Mouse (Mus musculus): ENCODE measurements around the gene Gatc.
"Not testable (repeated sequence)": the region's sequence is repeated elsewhere in the genome, so short reads cannot be mapped to it uniquely, and the experiment has no call there.

The Gatc gene

GRCm38 (mm10) chr5:115340577-115341313, at the start of gene Gatc, which contains the start of gene Triap1:
Gene Gatc (minus strand): TSS chr5:115341178.
Gene Triap1 (plus strand): TSS chr5:115341225.
- DNase-seq (ENCODE audit: low spot score in 2 of 2), result peak; percentile 88 to 91

- DNase-seq (ENCODE audit: low spot score in 2 of 2), result not testable (repeated sequence)
Measured at GRCm38 (mm10) chr5:115378882-115379281, 37.9 kb upstream of the Gatc start.

GRCm38 (mm10) chr5:115375436-115375835, 34.5 kb upstream of the Gatc start:
- no peak for DNase-seq (ENCODE audit: low spot score in 2 of 2)

DNA sequence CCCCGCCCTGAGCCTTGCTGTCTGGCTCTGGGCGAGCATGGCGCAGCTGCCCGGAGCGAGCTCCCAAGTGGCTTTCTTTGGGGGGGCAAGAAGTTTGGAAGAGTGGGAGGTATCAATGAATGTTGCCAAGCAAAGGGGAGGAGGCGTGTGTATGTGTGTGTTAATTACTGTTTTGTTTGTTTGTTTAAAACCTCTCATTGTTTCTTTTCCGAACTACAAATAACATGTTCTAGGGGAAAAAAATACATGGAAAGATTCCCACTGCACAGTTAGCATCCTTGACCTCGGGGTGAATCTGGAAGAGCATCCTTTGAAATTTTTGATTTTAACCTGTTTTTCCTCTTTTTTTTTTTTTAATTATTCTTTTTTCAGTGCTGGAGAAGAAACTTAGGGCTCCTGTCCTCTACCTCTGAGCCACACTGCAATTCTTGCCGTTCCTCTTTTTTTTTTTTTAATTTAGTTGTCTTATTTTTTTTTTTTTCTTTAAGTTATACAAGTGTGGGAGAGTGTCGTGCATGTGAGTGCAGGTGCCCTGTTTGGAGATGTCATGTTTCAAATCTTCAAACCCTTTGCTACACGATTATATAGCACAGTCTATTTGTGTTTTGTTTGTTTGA, 33.3 kb upstream of the Gatc start:
- no peak for DNase-seq (ENCODE audit: low spot score in 2 of 2)

GRCm38 (mm10) chr5:115373441-115374203, 32.6 kb upstream of the Gatc start:
- peak; percentile 20 to 23 for DNase-seq (ENCODE audit: low spot score in 2 of 2)

DNA sequence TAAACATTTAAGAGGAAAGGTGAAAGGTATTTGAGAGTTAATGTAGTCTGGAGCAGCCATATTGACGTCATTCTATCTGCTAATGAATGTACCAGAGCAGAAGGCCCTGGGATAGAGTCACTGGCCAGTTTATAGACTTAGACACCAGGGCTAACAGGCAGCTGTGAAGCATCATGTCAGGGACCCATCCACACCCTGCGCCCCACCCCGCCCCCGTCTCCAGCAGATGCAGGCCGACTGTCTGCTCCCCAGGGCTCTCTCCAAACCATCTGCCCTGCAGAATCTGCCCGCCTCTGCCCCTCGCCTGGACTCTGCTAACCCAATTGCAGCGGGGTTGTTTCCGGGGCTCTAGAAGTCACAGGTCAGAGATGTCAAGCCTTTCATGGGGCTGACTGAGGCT, 30.8 kb upstream of the Gatc start:
- DNase-seq (ENCODE audit: low spot score in 2 of 2), result no peak

GRCm38 (mm10) chr5:115364782-115365181, 23.8 kb upstream of the Gatc start:
- DNase-seq (ENCODE audit: low spot score in 2 of 2), result no peak

DNA sequence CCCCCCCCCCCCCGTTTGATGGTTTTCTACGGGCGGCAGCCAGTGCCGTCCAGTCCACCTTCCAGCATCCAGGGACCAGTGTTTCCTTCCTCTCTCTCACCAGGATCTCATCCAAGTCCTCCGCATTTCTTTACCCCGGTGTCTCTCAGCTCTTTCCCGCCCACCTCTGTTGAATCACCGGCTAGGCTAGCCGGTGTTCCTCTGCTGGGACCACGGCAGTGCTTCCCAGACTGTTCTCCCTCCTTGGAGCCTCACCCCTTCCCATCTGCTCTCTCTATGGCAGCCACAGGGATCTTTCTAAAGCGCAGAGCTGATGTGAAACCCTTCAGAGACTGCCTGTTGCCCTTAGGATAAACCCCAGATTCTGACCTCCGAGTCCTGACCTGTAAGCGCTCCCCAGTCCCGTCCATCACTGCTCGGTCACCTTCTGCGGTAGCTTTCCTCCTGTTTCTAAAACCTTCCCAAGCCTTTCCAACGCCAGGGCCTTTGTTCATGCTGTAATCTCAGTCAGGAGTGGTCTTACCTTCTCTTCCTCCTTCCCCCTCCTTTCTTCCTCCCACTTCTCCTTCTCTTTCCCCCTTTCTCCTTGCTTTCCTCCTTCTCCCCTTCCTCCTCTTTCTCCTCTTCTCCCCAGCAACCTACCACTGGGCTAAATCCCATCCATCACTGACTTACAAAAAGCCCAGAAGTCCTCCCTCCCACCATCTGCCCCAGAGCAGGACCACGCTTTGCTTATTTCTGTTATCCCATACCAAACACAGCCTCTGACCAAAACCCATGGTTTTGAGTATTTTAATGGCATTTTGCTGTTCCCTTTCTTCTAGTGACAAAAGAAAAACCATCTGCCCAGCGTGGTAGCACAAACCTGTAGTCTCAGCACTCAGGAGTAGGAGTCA, 22.1 kb upstream of the Gatc start:
- peak; percentile 72 to 77 for DNase-seq (ENCODE audit: low spot score in 2 of 2)

DNA sequence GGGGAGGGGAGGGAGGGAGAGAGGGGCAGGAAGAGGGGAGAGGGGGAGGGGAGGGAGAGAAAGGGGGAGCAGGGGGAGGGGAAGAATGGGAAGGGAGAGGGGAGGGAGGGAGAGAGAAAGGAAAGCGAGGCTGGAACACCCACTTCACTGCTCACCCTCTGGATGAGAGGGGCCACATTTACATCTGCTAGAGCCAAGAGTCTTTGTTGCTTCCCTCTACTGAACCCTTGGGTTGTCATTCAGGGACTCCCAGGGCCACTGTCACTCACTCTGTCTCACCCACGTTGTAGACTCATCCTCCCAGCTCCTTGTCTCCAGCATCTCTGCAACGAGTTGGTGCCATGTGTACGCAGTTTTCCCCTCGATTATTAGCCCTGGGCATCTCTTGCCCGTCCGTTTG, 21.2 kb upstream of the Gatc start:
- DNase-seq (ENCODE audit: low spot score in 2 of 2), result no peak

DNA sequence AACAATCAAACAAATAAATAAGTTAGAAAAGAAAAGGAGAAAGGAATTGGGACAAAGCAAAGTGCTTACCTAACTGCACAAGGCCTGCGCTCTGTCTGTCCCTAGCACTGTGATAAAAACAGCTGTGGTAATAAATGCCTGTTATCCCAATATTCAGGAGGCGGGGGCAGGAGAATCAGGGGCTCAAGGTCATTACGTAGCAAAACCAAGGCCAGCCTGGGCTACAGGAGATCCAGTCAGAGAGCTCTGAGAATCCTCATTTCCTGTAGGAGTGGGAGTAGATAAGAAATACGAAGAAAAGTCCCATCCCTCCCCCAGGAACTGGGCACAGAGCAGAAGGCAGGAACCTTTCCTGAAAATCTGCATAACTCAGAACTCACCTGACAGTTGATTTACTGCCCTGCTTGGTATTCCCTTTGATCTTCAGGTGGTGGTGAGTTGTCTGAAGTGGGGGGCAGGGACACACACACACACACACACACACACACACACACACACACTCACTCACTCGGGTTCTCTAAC, 18.9 kb upstream of the Gatc start:
- no peak for DNase-seq (ENCODE audit: low spot score in 2 of 2)

DNA sequence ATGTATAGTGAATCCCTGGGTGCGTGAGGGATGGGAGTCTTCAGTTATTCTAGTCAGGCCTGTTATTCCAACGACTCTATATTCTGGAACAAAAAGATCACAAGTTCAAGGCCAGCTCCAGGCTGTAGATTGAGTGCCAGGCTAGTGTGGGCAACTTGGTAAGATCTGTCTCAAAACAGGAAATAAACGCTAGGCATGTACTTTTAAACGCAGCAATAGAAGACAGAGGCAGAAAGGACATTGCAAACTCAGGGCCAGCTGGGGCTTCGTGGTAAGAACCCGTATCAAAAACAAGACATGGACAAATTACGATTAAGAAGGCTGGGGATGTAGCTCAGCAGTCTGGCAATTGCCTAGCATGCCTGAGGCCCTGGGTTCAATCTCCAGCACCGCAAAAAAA, 18.5 kb upstream of the Gatc start:
- no peak for DNase-seq (ENCODE audit: low spot score in 2 of 2)

- peak; percentile 81 to 83 for DNase-seq (ENCODE audit: low spot score in 2 of 2)
Measured at GRCm38 (mm10) chr5:115358872-115359271, 17.9 kb upstream of the Gatc start.

GRCm38 (mm10) chr5:115355070-115355469, 14.1 kb upstream of the Gatc start:
- DNase-seq (ENCODE audit: low spot score in 2 of 2), result no peak

GRCm38 (mm10) chr5:115351348-115351747, 10.4 kb upstream of the Gatc start:
- DNase-seq (ENCODE audit: low spot score in 2 of 2), result no peak

DNA sequence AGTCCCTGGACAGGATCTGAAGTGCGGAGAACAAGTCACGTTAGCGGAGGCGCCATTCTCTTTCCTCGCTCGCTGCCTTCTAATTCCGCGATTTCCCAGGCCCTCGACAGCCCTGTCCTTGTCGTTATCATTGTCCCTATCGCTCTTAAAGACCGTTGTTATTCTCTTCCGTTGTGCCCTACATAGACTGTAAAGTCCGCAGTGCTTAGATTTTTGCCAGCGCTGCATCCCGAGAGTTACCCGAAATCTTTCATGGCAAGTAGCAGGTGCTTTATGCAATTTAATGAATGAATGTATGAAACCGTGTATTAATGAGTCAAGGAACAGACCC, 8.2 kb upstream of the Gatc start:
- no peak for DNase-seq (ENCODE audit: low spot score in 2 of 2)

DNA sequence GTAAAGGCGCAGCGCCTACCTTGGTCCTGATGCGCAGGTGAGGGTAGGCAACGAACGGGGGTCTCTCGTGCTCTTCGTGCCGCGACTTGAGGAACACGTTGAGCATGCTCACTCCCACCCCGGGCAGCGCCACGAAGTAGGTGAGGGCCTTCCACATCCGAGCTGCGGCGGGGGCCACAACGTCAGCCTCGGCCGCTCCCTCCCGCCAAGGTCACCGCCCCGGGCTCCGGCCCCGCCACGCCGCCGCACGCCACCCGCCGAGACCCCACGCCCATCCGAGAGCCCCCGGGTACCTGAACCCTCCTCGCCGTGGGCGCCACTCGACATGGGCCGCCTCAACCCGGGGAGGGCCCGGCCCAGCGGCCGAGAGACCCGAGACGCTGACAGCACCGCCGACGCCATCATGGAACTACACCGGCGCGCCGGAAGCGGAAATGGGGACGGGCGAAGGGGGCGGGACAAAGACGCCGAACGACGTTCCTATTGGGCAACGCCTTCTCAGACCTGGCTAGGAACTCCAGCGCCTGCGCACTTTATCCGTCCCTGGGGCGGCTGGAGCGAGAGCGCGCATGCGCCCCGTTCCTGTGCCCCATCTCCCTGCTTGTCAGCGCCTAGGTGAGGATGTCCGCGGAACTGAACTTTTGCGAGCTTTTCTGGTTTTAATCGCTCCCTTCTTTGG, 7.7 kb upstream of the Gatc start, which contains the start of gene Cox6a1:
TSS of gene Cox6a1 (minus strand) at position 436 of the 679 bp plus-strand sequence.
- DNase-seq (ENCODE audit: low spot score in 2 of 2), result peak; percentile 98 to 99

GRCm38 (mm10) chr5:115347564-115347963, 6.6 kb upstream of the Gatc start:
- DNase-seq (ENCODE audit: low spot score in 2 of 2), result peak; percentile 73 to 88

DNA sequence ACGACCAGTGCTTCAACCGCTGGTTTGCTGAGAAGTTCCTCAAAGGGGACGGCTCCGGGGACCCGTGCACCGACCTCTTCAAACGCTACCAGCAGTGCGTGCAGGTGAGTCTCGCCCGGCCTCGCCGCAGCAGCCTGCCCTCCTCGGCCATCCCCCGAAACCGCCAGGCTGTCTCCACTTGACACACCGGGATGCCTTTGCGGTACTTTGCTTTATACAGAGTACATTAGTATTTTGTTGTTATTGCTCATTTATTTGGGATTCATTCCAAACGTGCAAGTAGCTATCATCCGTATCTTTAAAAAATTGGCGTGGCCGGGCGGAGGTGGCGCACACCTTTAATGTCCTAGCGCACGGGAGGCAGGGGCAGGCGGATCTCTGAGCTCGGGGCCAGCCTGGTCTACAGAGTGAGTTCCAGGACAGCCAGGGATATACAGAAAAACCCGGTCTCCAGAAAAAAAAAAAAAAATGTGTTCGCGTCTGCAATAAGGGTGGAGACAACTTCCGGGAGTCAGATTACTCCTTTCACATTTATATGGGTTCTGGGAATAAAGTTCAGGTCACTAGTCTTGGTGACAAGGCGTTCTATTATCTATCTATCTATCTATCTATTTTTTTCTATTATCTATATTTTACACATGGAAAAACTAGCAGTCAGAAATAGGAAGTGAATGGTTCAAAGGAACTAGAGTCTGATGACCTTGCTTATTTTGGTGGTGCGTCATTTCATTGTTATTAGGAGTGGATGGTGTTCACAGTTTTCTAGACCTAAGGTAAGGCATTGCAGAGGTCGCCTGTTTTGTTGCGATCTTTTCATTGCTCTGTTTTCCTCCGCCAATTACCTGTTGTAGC, 562 bp upstream of the Gatc start:
- DNase-seq (ENCODE audit: low spot score in 2 of 2), result no peak

GRCm38 (mm10) chr5:115340007-115340406, 971 bp downstream of the Gatc start:
- no peak for DNase-seq (ENCODE audit: low spot score in 2 of 2)

DNA sequence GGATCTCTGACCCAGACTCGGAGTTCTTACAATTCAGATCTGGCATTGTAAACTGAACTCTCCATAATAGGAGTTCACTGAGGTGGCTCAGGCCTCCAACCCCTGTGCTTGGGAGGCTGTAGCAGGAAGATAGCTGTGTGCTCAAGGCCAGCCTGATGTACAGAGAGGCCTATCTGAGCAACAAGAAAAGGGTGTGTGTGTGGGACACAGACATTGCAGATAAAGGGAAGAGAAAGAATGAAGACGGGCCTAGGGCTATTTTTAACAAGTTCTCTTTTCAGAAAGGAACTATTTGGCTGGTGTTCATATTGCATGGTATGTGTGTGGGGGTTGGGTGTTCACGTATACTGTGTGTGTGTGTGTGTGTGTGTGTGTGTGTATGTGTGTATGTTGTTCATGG, 7.4 kb downstream of the Gatc start:
- no peak for DNase-seq (ENCODE audit: low spot score in 2 of 2)
